Mouse (Mus musculus): ENCODE measurements around the gene 2900026A02Rik. TPM values are rescaled to one million over a fixed set of nuclear protein-coding genes. Genes with fewer than 3 reads are reported as not detected.

2900026A02Rik gene
- polyA plus RNA-seq (2016; fragmentation: Nextera tagmentation; extraction: Ambion mirVana) = 4.5 and 6.1 TPM in 2 replicates

DNA sequence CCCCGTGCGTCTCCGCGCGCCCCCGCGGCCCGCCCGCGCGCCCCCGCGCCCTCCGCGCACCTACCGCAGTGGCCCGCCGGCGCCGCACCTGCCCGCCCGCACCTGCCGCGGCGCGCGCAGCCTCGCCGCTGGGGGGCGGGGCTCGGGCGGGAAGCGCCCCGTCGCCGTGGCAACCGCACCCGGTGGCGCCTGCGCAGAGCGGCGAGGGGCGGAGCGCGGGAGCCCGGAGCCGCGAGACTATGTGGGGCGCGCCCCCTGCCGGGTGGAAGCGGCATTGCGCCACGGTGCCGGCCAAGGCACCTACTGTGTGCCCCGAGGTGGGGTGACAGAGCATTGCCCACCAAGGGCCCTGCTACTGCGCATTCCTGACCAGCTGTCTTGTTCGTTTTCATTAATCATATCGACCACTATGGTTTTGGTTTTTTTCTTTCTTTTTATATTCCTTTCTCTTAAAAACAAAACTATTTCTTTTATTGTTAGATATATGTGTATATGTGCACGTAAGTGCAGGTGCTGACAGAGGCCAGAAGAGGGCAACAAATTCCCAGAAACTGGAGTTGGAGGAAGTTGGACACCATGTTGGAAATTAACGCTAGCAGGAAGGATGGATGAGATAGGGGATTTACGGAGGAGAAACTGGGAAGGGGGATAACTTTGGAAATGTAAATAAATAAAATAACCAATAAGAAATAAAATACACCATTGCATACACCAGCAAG is at the start of gene 2900026A02Rik:
Gene 2900026A02Rik, minus strand, starts transcription at position 90 of the 719 bp plus-strand sequence.
- Histone ChIP-seq H3K4me1 (peaks cover 23% of the 10 kb centered on the region), H3K36me3 (replicated peaks) (no peaks in the 10 kb centered on the region), H3K4me3 (replicated peaks) (peak within 1 kb of the TSS; percentile 61), H3K4me2 (peak within 1 kb of the TSS; percentile 91), H3K27me3 (0 out of 2 replicates have a peak, but pooled peaks cover 7% of the 10 kb centered on the region), H3K9ac (peak within 1 kb of the TSS; percentile 68), H3K9me3 (no peaks in the 10 kb centered on the region), H3K27ac (0 out of 2 replicates have a peak within 1 kb of the TSS, but pooled peaks have one; percentile 6)
- peak; percentile 33 for ATAC-seq (ENCODE audit: low FRiP score)
- 8% methylated on average over 58 of the region's 62 CpGs for WGBS

DNA sequence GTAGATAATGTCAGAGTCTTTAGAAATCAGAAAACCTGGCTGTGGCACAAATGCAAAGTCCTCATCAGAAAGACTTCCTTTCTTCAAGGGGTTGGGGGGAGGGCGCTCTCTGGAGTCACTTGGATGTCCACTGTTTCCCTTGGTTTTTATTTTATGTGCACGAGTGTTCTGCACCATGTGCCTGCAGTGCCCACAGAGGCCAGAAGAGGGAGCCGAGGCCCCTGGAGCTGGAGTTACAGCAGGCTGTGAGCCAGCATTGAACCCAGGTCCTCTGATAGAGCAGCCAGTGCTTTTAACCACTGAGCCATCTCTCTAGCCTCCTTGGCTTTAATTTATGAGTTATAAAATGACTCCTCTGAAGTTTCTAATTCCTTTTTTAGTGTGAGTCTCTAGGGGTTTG is 49.0 kb upstream of the 2900026A02Rik start:
- Histone ChIP-seq H3K9me3 (peaks cover 3% of the 10 kb centered on the region; the same call in 1 of the 2 replicates), H3K4me3 (replicated peaks) (no peak overlapping the region), H3K4me1 (no peaks in the 10 kb centered on the region), H3K9ac (no peak overlapping the region), H3K27ac (no peak overlapping the region), H3K27me3 (no peaks in the 10 kb centered on the region), H3K36me3 (replicated peaks) (peaks cover 26% of the 10 kb centered on the region), H3K4me2 (no peak overlapping the region)
- WGBS = 67% methylated on average over 3 of the region's 3 CpGs
- ATAC-seq (ENCODE audit: low FRiP score) = no peak

- H3K4me3 ChIP-seq (replicated peaks) = no peak overlapping the region
- no peak for ATAC-seq (ENCODE audit: low FRiP score)
- no peaks in the 10 kb centered on the region for H3K27me3 ChIP-seq
- H3K27ac ChIP-seq = no peak overlapping the region
- peaks cover 3% of the 10 kb centered on the region; the same call in 1 of the 2 replicates for H3K9me3 ChIP-seq
- H3K9ac ChIP-seq = no peak overlapping the region
- H3K4me2 ChIP-seq = no peak overlapping the region
- H3K4me1 ChIP-seq = no peaks in the 10 kb centered on the region
- H3K36me3 ChIP-seq (replicated peaks) = peaks cover 34% of the 10 kb centered on the region
Measured at GRCm38 (mm10) chr5:113268246-113268645, 47.2 kb upstream of the 2900026A02Rik start.

- ATAC-seq (ENCODE audit: low FRiP score) = no peak
- no peak overlapping the region for H3K4me3 ChIP-seq (replicated peaks)
- no peak overlapping the region for H3K27ac ChIP-seq
- no peak overlapping the region for H3K4me2 ChIP-seq
- H3K4me1 ChIP-seq = no peaks in the 10 kb centered on the region
- H3K9ac ChIP-seq = no peak overlapping the region
- H3K27me3 ChIP-seq = no peaks in the 10 kb centered on the region
- 94% methylated on average over 8 of the region's 8 CpGs for WGBS
- peaks cover 3% of the 10 kb centered on the region; the same call in 1 of the 2 replicates for H3K9me3 ChIP-seq
- peaks cover 29% of the 10 kb centered on the region for H3K36me3 ChIP-seq (replicated peaks)
Measured at GRCm38 (mm10) chr5:113265637-113266036, 44.6 kb upstream of the 2900026A02Rik start.

- H3K9ac ChIP-seq = no peak overlapping the region
- no peak overlapping the region for H3K4me2 ChIP-seq
- H3K27me3 ChIP-seq = no peaks in the 10 kb centered on the region
- H3K36me3 ChIP-seq (replicated peaks) = peaks cover 20% of the 10 kb centered on the region
- no peak overlapping the region for H3K27ac ChIP-seq
- WGBS = 96% methylated on average over 11 of the region's 11 CpGs
- no peaks in the 10 kb centered on the region for H3K4me1 ChIP-seq
- no peak overlapping the region for H3K4me3 ChIP-seq (replicated peaks)
- no peak for ATAC-seq (ENCODE audit: low FRiP score)
- H3K9me3 ChIP-seq = no peaks in the 10 kb centered on the region
Measured at GRCm38 (mm10) chr5:113250806-113251205, 29.8 kb upstream of the 2900026A02Rik start.

DNA sequence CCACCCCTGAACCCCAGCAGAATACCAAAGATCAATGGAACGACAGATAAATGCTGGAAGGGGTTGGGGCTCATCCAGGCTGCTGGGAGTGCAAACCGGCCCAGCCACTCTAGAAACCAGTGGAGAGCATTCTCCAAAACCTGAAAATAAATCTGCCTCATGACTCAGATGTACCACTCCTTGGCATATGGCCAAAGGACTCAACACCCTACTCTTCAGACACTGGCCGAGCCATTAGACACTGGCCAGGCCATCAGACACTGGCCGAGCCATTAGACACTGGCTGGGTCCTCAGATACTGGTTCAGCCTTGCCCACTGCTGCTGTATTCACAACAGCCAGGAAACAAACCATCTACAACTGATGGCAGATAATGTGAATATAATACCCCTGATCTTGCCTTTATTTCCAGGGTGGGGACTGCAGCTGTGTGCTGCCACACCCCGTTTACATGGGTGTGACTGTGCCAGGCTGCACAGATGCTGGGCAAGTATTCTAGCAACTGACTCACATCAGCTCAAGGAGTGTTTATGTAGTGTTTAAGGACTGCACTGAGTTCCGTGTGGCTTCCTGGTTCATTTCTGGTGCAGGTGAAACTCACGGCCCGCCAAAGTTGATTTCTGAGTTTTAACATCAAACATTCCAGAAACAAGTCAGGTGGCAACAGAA is 28.4 kb upstream of the 2900026A02Rik start:
- no peak for ATAC-seq (ENCODE audit: low FRiP score)
- no peak overlapping the region for H3K4me2 ChIP-seq
- H3K9ac ChIP-seq = no peak overlapping the region
- H3K4me1 ChIP-seq = no peaks in the 10 kb centered on the region
- H3K9me3 ChIP-seq = no peaks in the 10 kb centered on the region
- H3K27me3 ChIP-seq = no peaks in the 10 kb centered on the region
- 86% methylated on average over 8 of the region's 8 CpGs for whole genome bisulfite sequencing
- no peak overlapping the region for H3K4me3 ChIP-seq (replicated peaks)
- H3K27ac ChIP-seq = no peak overlapping the region
- peaks cover 19% of the 10 kb centered on the region for H3K36me3 ChIP-seq (replicated peaks)

DNA sequence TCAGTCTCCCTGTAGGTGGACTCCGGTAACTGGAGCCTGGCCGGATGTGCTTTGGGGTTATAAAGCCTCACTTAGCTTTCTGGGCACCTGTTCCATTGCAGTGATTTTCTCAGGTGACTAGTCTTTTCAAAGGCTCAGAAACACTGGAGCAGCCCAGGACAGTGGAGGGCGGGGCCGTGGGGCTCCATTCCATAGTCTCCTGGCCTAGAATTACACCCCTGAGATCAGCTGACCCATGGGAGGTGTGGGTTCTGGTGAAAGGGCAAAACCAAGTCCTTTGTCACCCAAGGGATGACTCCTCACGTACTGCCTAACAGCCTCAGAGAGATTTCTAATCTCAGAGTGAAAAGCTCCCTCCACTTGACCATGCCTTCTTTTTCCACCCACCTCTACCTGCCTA is 9.2 kb upstream of the 2900026A02Rik start:
- Histone ChIP-seq H3K9me3 (no peaks in the 10 kb centered on the region), H3K4me3 (replicated peaks) (no peak overlapping the region), H3K27ac (no peak overlapping the region), H3K4me2 (no peak overlapping the region), H3K4me1 (peaks cover 13% of the 10 kb centered on the region), H3K9ac (no peak overlapping the region), H3K27me3 (no peaks in the 10 kb centered on the region; the same call in 1 of the 2 replicates), H3K36me3 (replicated peaks) (no peaks in the 10 kb centered on the region)
- WGBS = 86% methylated on average over 5 of the region's 5 CpGs
- ATAC-seq (ENCODE audit: low FRiP score) = no peak

DNA sequence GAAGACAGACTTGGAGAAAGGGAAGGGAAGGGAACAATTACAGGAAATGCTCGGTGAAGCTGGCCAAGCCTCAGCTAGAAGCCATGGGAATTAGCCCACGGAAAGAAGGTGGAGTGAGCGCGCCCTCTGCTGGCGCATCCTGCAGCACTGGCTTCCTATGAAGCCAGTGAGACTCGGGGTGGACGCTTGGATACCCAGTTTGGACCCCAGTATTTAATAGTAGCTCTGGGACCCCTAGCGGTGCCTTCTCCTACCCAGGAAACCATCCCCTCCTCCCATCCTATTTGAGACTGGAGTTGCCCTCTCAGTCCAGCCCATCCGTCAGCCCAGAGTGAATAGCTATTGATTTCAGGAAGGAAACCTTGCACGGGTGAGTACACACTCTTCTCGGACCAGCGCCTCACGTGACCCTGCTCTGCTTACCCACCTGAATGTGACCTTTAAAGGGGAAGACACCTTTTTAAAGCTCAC is 5.6 kb upstream of the 2900026A02Rik start, which contains the start of gene Tmem211:
Gene Tmem211, plus strand, starts transcription at position 278 of the 471 bp plus-strand sequence.
- ATAC-seq (ENCODE audit: low FRiP score) = peak; percentile 76
- no peak within 1 kb of the TSS; the same call in 1 of the 2 replicates for H3K9ac ChIP-seq
- under 1% methylated on average over 13 of the region's 13 CpGs for WGBS

GRCm38 (mm10) chr5:113225686-113226435 is 4.8 kb upstream of the 2900026A02Rik start:
- Histone ChIP-seq H3K4me2 (peak overlapping the region; percentile 52), H3K4me1 (peaks cover 18% of the 10 kb centered on the region), H3K9me3 (no peaks in the 10 kb centered on the region), H3K9ac (no peak overlapping the region; the same call in 1 of the 2 replicates), H3K36me3 (replicated peaks) (no peaks in the 10 kb centered on the region), H3K4me3 (replicated peaks) (peak overlapping the region; percentile 23), H3K27ac (peak overlapping the region; percentile 61; the same call in 1 of the 2 replicates), H3K27me3 (no peaks in the 10 kb centered on the region; the same call in 1 of the 2 replicates)
- ATAC-seq (ENCODE audit: low FRiP score) = peak; percentile 19; the same call in 1 of the 2 replicates
- WGBS = 11% methylated on average over 25 of the region's 25 CpGs

More for the DNA sequence above, 5.6 kb upstream of the 2900026A02Rik start, which contains the start of gene Tmem211:
- Histone ChIP-seq H3K4me3 (replicated peaks) (peak within 1 kb of the TSS; percentile 23), H3K27me3 (no peaks in the 10 kb centered on the region; the same call in 1 of the 2 replicates), H3K9me3 (no peaks in the 10 kb centered on the region), H3K27ac (peak within 1 kb of the TSS; percentile 61; the same call in 1 of the 2 replicates), H3K4me2 (peak within 1 kb of the TSS; percentile 52), H3K4me1 (peaks cover 15% of the 10 kb centered on the region), H3K36me3 (replicated peaks) (no peaks in the 10 kb centered on the region)

DNA sequence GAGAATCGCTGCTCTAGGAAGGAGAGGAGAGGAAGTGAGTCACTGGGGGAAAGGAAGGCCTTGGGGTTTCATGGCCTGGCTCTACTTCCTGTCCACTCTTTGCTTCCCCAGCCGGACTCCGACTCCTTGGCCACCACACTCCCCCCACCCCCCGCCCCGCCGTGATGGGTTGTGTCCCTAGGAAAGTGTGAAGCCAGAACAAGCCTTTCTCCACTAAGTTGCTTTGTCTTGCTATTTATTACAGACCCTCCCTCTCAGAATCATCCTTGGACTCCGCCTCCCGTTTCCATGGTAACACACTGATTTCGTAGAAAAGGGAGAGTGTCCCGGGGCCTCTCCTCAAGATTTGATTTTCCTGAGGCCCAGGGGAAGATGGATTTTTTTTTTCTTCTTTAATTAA is 4.2 kb upstream of the 2900026A02Rik start:
- Histone ChIP-seq H3K9ac (no peak overlapping the region), H3K4me1 (peaks cover 24% of the 10 kb centered on the region), H3K36me3 (replicated peaks) (no peaks in the 10 kb centered on the region), H3K27me3 (no peaks in the 10 kb centered on the region; the same call in 1 of the 2 replicates), H3K27ac (peak overlapping the region; percentile 42; the same call in 1 of the 2 replicates), H3K4me3 (replicated peaks) (no peak overlapping the region; the same call in 1 of the 2 replicates), H3K4me2 (peak overlapping the region; percentile 52), H3K9me3 (no peaks in the 10 kb centered on the region)
- ATAC-seq (ENCODE audit: low FRiP score) = no peak; the same call in 1 of the 2 replicates
- WGBS = 11% methylated on average over 10 of the region's 10 CpGs

DNA sequence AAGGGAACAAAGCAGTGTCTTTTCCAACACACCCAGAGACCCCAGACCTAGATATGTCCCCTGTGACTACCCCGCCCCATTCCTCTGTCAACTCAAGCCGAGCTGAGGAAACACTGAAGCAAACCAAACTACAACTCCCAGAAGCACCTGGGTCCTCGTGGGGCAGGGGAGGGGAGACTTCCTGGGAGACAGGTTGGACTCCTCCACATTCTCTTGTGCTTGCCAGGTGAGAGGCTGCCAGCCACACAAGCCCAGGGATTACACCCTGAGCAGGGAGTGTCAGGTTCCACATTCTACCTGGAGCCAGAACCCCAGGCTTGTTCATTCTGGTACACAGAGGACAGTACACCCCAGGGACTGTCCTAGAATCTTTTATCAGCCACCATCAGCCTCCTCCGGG is 2.9 kb upstream of the 2900026A02Rik start:
- 0 out of 2 replicates have a peak, but pooled peaks cover 7% of the 10 kb centered on the region for H3K27me3 ChIP-seq
- H3K27ac ChIP-seq = no peak overlapping the region
- no peaks in the 10 kb centered on the region for H3K9me3 ChIP-seq
- H3K9ac ChIP-seq = no peak overlapping the region
- peaks cover 25% of the 10 kb centered on the region for H3K4me1 ChIP-seq
- no peak overlapping the region for H3K4me2 ChIP-seq
- no peaks in the 10 kb centered on the region for H3K36me3 ChIP-seq (replicated peaks)
- 65% methylated on average over 4 of the region's 4 CpGs for WGBS
- no peak overlapping the region for H3K4me3 ChIP-seq (replicated peaks)
- ATAC-seq (ENCODE audit: low FRiP score) = no peak

All from forebrain, embryonic 12.5 days (tissue).